Mouse (Mus musculus): ENCODE measurements around the gene Foxp1.

DNA sequence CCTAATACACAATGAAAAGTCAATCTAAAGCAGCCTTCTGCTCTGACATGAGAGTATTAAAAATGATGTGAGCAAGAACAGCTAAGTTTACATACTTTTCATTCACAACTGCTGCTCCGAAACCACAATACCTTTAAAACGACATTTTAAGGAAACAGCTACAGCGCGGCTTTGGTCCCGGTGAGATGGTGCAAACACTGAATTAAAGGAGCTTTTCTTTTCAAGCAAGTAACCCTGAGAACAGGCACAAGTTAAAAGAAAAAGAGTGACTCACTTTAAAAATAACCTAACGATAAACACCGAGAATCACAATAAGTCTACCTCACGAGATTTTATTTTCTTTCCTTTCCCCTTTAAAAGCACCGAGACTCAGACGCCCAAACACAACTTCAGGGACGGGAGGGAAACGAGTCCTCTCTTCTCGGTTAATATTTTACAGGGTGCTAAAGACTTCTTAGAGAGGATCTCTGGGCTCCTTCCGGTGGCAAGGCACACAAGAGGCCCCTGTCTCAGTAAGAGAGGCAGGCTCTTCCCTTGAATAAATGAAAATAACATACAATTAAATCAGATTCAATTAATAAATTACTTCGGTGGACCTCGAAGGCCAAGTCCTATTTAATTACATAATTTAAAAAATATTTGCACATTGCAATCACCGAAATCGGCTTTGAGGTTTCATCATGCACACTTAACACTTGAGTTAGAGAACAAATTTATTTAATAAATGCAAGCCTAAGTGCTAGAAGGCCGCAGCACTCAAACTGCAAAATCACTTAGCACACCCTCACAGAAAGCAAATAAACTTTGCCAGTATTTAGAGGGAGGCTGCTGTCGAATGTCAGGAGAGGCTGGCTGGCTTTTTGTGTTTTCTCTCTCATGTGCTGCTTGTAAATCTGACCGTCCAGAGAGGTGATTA lies 246.9 kb downstream of the Foxp1 start:
- TF ChIP-seq POLR2A (IDR thresholded peaks at IDR 0.05; ENCODE audit: insufficient read length, low read depth), result no peak
- TF ChIP-seq USF1 (IDR thresholded peaks at IDR 0.05; ENCODE audit: low read depth), result no peak
- TF ChIP-seq MAX (IDR thresholded peaks at IDR 0.05; ENCODE audit: low read depth), result no peak
- TF ChIP-seq MYOG (IDR thresholded peaks at IDR 0.05; ENCODE audit: control insufficient read depth in 1 of 3, insufficient read depth in 1 of 3, insufficient read length in 2 of 3, low read depth in 2 of 3), result no peak
- no peak for TF ChIP-seq POLR2AphosphoS2 (IDR thresholded peaks at IDR 0.05; ENCODE audit: insufficient read length, low read depth)
- TF ChIP-seq REST (IDR thresholded peaks at IDR 0.05; ENCODE audit: insufficient read depth, insufficient read length), result no peak
